Mouse (Mus musculus) heart, embryonic 15.5 days (tissue): ENCODE results near the gene Aasdh. TPM values are rescaled to one million over a fixed set of nuclear protein-coding genes. Genes with fewer than 3 reads are reported as not detected.
"Not testable (repeated sequence)": the region's sequence is repeated elsewhere in the genome, so short reads cannot be mapped to it uniquely, and the experiment has no call there.

Experiments used
- ATAC-seq: fragments of 200-750 bp; cut with Nextera tagmentation; replicated peaks from 2 replicates; pipeline ENCODE4 v1.8.0; 2017; ENCODE audit warnings: low read depth, moderate TSS enrichment; ENCODE audit not compliant: insufficient number of reproducible peaks, insufficient read depth, low FRiP score
- H3K27ac ChIP-seq: fragments of 300-500 bp; sonication (generic); 2 replicates; pipeline ENCODE4 v1.5.1; 2015; ENCODE audit warnings: mild to moderate bottlenecking, inconsistent platforms
- H3K27me3 ChIP-seq: fragments of 300-500 bp; sonication (generic); 2 replicates; pipeline ENCODE4 v1.6.1; 2015; ENCODE audit warnings: inconsistent platforms
- H3K36me3 ChIP-seq: fragments of 300-500 bp; sonication (generic); 2 replicates; pipeline ENCODE4 v1.6.1; 2015; ENCODE audit warnings: mild to moderate bottlenecking, inconsistent platforms
- H3K4me1 ChIP-seq: fragments of 300-500 bp; sonication (generic); replicated peaks from 2 replicates; pipeline ENCODE4 v1.6.1; 2015; ENCODE audit warnings: inconsistent platforms
- H3K4me2 ChIP-seq: fragments of 300-500 bp; sonication (generic); 2 replicates; pipeline ENCODE4 v1.6.1; 2015; ENCODE audit warnings: inconsistent platforms, mild to moderate bottlenecking, moderate library complexity
- H3K4me3 ChIP-seq: fragments of 300-500 bp; sonication (generic); 2 replicates; pipeline ENCODE4 v1.5.1; 2015; ENCODE audit warnings: mild to moderate bottlenecking, inconsistent platforms
- H3K9ac ChIP-seq: fragments of 300-500 bp; sonication (generic); 2 replicates; pipeline ENCODE4 v1.6.1; 2015; ENCODE audit warnings: mild to moderate bottlenecking, inconsistent platforms
- H3K9me3 ChIP-seq: fragments of 300-500 bp; sonication (generic); replicated peaks from 2 replicates; pipeline ENCODE4 v1.6.1; 2016; ENCODE audit warnings: inconsistent platforms
- WGBS: fragments of 180-500 bp; shearing (Covaris S2); methylation state at CpG from one replicate; pipeline ENCODE4 v1.1.7; 2015; ENCODE audit warnings: mixed read lengths; 5-methylcytosine and 5-hydroxymethylcytosine counted together
- polyA plus RNA-seq: library from polyadenylated mRNA; unstranded; fragments of >200 nt; fragmentation: Nextera tagmentation; extraction: Ambion mirVana; gene quantifications from 2 replicates; pipeline ENCODE4 v1.2.1, GENCODE M21; 2015

Gene Aasdh
- polyA plus RNA-seq, 1 experiment from 2014 or later: 14.1 TPM

GRCm38 (mm10) chr5:76944965-76945677, 39.8 kb upstream of the Aasdh start:
- H3K4me3 ChIP-seq: no peak overlapping the region
- H3K4me2 ChIP-seq: no peak overlapping the region
- WGBS: 63% methylated on average over 6 of the region's 6 CpGs
- no peak for ATAC-seq
- peaks cover 3% of the 10 kb centered on the region for H3K36me3 ChIP-seq
- H3K9ac ChIP-seq: no peak overlapping the region
- no peak overlapping the region for H3K27ac ChIP-seq
- peaks cover 39% of the 10 kb centered on the region for H3K4me1 ChIP-seq
- no peaks in the 10 kb centered on the region for H3K27me3 ChIP-seq
- H3K9me3 ChIP-seq: no peaks in the 10 kb centered on the region

- no peaks in the 10 kb centered on the region for H3K9me3 ChIP-seq
- H3K27ac ChIP-seq: no peak overlapping the region
- no peak overlapping the region for H3K9ac ChIP-seq
- H3K27me3 ChIP-seq: no peaks in the 10 kb centered on the region
- H3K4me1 ChIP-seq: peaks cover 25% of the 10 kb centered on the region
- ATAC-seq: no peak
- H3K4me3 ChIP-seq: no peak overlapping the region
- H3K4me2 ChIP-seq: no peak overlapping the region
- WGBS: 91% methylated on average over 4 of the region's 4 CpGs
- peaks cover 8% of the 10 kb centered on the region for H3K36me3 ChIP-seq
These were observed 37.2 kb upstream of the Aasdh start for GRCm38 (mm10) chr5:76942505-76942904.

- Histone ChIP-seq H3K4me2 (no peak overlapping the region), H3K4me1 (peaks cover 20% of the 10 kb centered on the region), H3K4me3 (no peak overlapping the region), H3K9ac (no peak overlapping the region), H3K9me3 (no peaks in the 10 kb centered on the region), H3K36me3 (peaks cover 8% of the 10 kb centered on the region), H3K27ac (no peak overlapping the region), H3K27me3 (no peaks in the 10 kb centered on the region)
- no peak for ATAC-seq
- 81% methylated on average over 4 of the region's 4 CpGs for WGBS
These were observed 36.7 kb upstream of the Aasdh start for GRCm38 (mm10) chr5:76941975-76942374.

- Histone ChIP-seq H3K4me3 (no peak overlapping the region), H3K27ac (no peak overlapping the region), H3K36me3 (peaks cover 8% of the 10 kb centered on the region), H3K9ac (no peak overlapping the region), H3K4me2 (no peak overlapping the region), H3K27me3 (no peaks in the 10 kb centered on the region), H3K9me3 (no peaks in the 10 kb centered on the region), H3K4me1 (peaks cover 4% of the 10 kb centered on the region; the same call in 1 of the 2 replicates)
- 68% methylated on average over 8 of the region's 8 CpGs for WGBS
- ATAC-seq: no peak
These were observed 34.4 kb upstream of the Aasdh start for GRCm38 (mm10) chr5:76939717-76940116.

- no peaks in the 10 kb centered on the region for H3K27me3 ChIP-seq
- H3K9ac ChIP-seq: no peak overlapping the region
- peak overlapping the region; percentile 58 for H3K4me2 ChIP-seq
- H3K27ac ChIP-seq: peak overlapping the region; percentile 82
- H3K4me3 ChIP-seq: no peak overlapping the region
- peaks cover 25% of the 10 kb centered on the region for H3K4me1 ChIP-seq
- WGBS: 50% methylated on average over 7 of the region's 7 CpGs
- ATAC-seq: peak; percentile 47; the same call in 1 of the 2 replicates
- H3K9me3 ChIP-seq: no peaks in the 10 kb centered on the region
- peaks cover 20% of the 10 kb centered on the region for H3K36me3 ChIP-seq
These were observed 24.0 kb upstream of the Aasdh start for GRCm38 (mm10) chr5:76929180-76929877.

- H3K4me1 ChIP-seq: peaks cover 25% of the 10 kb centered on the region
These were observed 23.0 kb upstream of the Aasdh start for GRCm38 (mm10) chr5:76928124-76928832.

GRCm38 (mm10) chr5:76924296-76924695, 19.0 kb upstream of the Aasdh start:
- no peaks in the 10 kb centered on the region for H3K9me3 ChIP-seq
- ATAC-seq: no peak
- H3K36me3 ChIP-seq: peaks cover 50% of the 10 kb centered on the region
- WGBS: 90% methylated on average over 1 of the region's 1 CpGs
- H3K4me2 ChIP-seq: no peak overlapping the region
- H3K4me3 ChIP-seq: no peak overlapping the region
- no peak overlapping the region for H3K9ac ChIP-seq
- H3K27me3 ChIP-seq: no peaks in the 10 kb centered on the region
- no peak overlapping the region for H3K27ac ChIP-seq
- H3K4me1 ChIP-seq: peaks cover 17% of the 10 kb centered on the region

More at GRCm38 (mm10) chr5:76928124-76928832, 23.0 kb upstream of the Aasdh start:
- Histone ChIP-seq H3K4me2 (peak overlapping the region; percentile 58), H3K4me3 (peak overlapping the region; percentile 27), H3K36me3 (peaks cover 20% of the 10 kb centered on the region), H3K9ac (0 out of 2 replicates have a peak overlapping the region, but pooled peaks have one; percentile 18), H3K27me3 (no peaks in the 10 kb centered on the region), H3K27ac (peak overlapping the region; percentile 82), H3K9me3 (no peaks in the 10 kb centered on the region)
- 42% methylated on average over 16 of the region's 16 CpGs for WGBS
- ATAC-seq: 0 out of 2 replicates have a peak, but pooled peaks have one; percentile 58

GRCm38 (mm10) chr5:76923428-76923827, 18.1 kb upstream of the Aasdh start:
- peaks cover 10% of the 10 kb centered on the region for H3K4me1 ChIP-seq
- H3K9me3 ChIP-seq: no peaks in the 10 kb centered on the region
- no peak overlapping the region for H3K9ac ChIP-seq
- H3K4me3 ChIP-seq: no peak overlapping the region
- H3K4me2 ChIP-seq: no peak overlapping the region
- no peaks in the 10 kb centered on the region for H3K27me3 ChIP-seq
- 0 out of 2 replicates have a peak overlapping the region, but pooled peaks have one; percentile 26 for H3K27ac ChIP-seq
- WGBS: 70% methylated on average over 13 of the region's 13 CpGs
- peaks cover 57% of the 10 kb centered on the region for H3K36me3 ChIP-seq
- peak; percentile 43; the same call in 1 of the 2 replicates for ATAC-seq

GRCm38 (mm10) chr5:76922833-76923232, 17.5 kb upstream of the Aasdh start:
- no peaks in the 10 kb centered on the region for H3K27me3 ChIP-seq
- H3K9ac ChIP-seq: no peak overlapping the region
- H3K4me2 ChIP-seq: no peak overlapping the region
- H3K4me1 ChIP-seq: peaks cover 4% of the 10 kb centered on the region; the same call in 1 of the 2 replicates
- 87% methylated on average over 4 of the region's 4 CpGs for WGBS
- H3K9me3 ChIP-seq: no peaks in the 10 kb centered on the region
- peaks cover 63% of the 10 kb centered on the region for H3K36me3 ChIP-seq
- no peak overlapping the region for H3K4me3 ChIP-seq
- ATAC-seq: no peak
- H3K27ac ChIP-seq: no peak overlapping the region

- not testable (repeated sequence) for H3K9me3 ChIP-seq, H3K27me3 ChIP-seq, H3K4me1 ChIP-seq, H3K4me2 ChIP-seq, H3K27ac ChIP-seq, H3K9ac ChIP-seq, ATAC-seq, H3K4me3 ChIP-seq
- 91% methylated on average over 5 of the region's 5 CpGs for WGBS
- peaks cover 17% of the 10 kb centered on the region; the same call in 1 of the 2 replicates for H3K36me3 ChIP-seq
These were observed 7.2 kb upstream of the Aasdh start for GRCm38 (mm10) chr5:76912522-76912921.

GRCm38 (mm10) chr5:76910807-76911206, 5.5 kb upstream of the Aasdh start:
- Histone ChIP-seq H3K9me3 (no peaks in the 10 kb centered on the region), H3K36me3 (peaks cover 14% of the 10 kb centered on the region; the same call in 1 of the 2 replicates), H3K4me1 (peaks cover 6% of the 10 kb centered on the region; the same call in 1 of the 2 replicates), H3K4me2 (no peak overlapping the region), H3K4me3 (no peak overlapping the region), H3K9ac (no peak overlapping the region), H3K27me3 (no peaks in the 10 kb centered on the region), H3K27ac (no peak overlapping the region)
- 70% methylated on average over 3 of the region's 3 CpGs for WGBS
- ATAC-seq: no peak
